Mouse (Mus musculus) MN1 (cell line): Measurements from ENCODE around the gene Reep1.
"Not testable (repeated sequence)": the region's sequence is repeated elsewhere in the genome, so short reads cannot be mapped to it uniquely, and the experiment has no call there.

Experiments used
- DNase-seq: peaks from one replicate; pipeline ENCODE4 v3.0.0-alpha.2; 2016; ENCODE audit warnings: low spot score

The Reep1 gene

GRCm38 (mm10) chr6:71840597-71841290 lies 133.4 kb downstream of the Reep1 start:
- no peak for DNase-seq

- DNase-seq, result not testable (repeated sequence)
These were observed 139.5 kb downstream of the Reep1 start for GRCm38 (mm10) chr6:71846906-71847305.
